Mouse (Mus musculus) heart, embryonic 12.5 days (tissue): ENCODE measurements around the gene Olfr945. TPM values are rescaled to one million over a fixed set of nuclear protein-coding genes. Genes with fewer than 3 reads are reported as not detected.

Experiments
- ATAC-seq: fragments of 200-750 bp; cut with Nextera tagmentation; 2 replicates; pipeline ENCODE4 v1.8.0; 2017; ENCODE audit warnings: moderate TSS enrichment, moderate library complexity; ENCODE audit not compliant: insufficient number of reproducible peaks, low FRiP score
- H3K27ac ChIP-seq: fragments of 300-500 bp; sonication (generic); 2 replicates; pipeline ENCODE4 v1.5.1; 2016; ENCODE audit warnings: mild to moderate bottlenecking, moderate library complexity; ENCODE audit not compliant: poor library complexity, severe bottlenecking
- H3K27me3 ChIP-seq: fragments of 300-500 bp; sonication (generic); replicated peaks from 2 replicates; pipeline ENCODE4 v1.6.1; 2016; ENCODE audit warnings: mild to moderate bottlenecking, moderate library complexity
- H3K36me3 ChIP-seq: fragments of 300-500 bp; sonication (generic); 2 replicates; pipeline ENCODE4 v1.6.1; 2016; ENCODE audit warnings: mild to moderate bottlenecking, moderate library complexity
- H3K4me1 ChIP-seq: fragments of 300-500 bp; sonication (generic); replicated peaks from 2 replicates; pipeline ENCODE4 v1.6.1; 2016; ENCODE audit warnings: mild to moderate bottlenecking
- H3K4me2 ChIP-seq: fragments of 300-500 bp; sonication (generic); 2 replicates; pipeline ENCODE4 v1.6.1; 2016; ENCODE audit warnings: mild to moderate bottlenecking, moderate library complexity
- H3K4me3 ChIP-seq: fragments of 300-500 bp; sonication (generic); 2 replicates; pipeline ENCODE4 v1.5.1; 2016; ENCODE audit warnings: mild to moderate bottlenecking
- H3K9ac ChIP-seq: fragments of 300-500 bp; sonication (generic); 2 replicates; pipeline ENCODE4 v1.6.1; 2016; ENCODE audit warnings: mild to moderate bottlenecking, moderate library complexity
- H3K9me3 ChIP-seq: fragments of 300-500 bp; sonication (generic); replicated peaks from 2 replicates; pipeline ENCODE4 v1.6.1; 2016; ENCODE audit warnings: mild to moderate bottlenecking, moderate library complexity
- WGBS: fragments of 180-500 bp; shearing (Covaris S2); methylation state at CpG from one replicate; pipeline ENCODE4 v1.1.7; 2016; 5-methylcytosine and 5-hydroxymethylcytosine counted together
- polyA plus RNA-seq: library from polyadenylated mRNA; unstranded; fragments of >200 nt; fragmentation: Nextera tagmentation; extraction: Ambion mirVana; gene quantifications from 2 replicates; pipeline ENCODE4 v1.2.1, GENCODE M21; 2016

Gene Olfr945
- polyA plus RNA-seq, result not detected in 2 replicates

GRCm38 (mm10) chr9:39276718-39277117 is at the start of gene Olfr945:
Gene Olfr945 (minus strand): TSS chr9:39276818.
- H3K4me2 ChIP-seq, result no peak within 1 kb of the TSS
- 79% methylated on average over 3 of the region's 3 CpGs for WGBS

GRCm38 (mm10) chr9:39325945-39326344 is 49.3 kb upstream of the Olfr945 start, which contains the start of gene Olfr948:
Gene Olfr948 (minus strand): TSS chr9:39326045.
- no peak within 1 kb of the TSS for H3K4me2 ChIP-seq
- no peak within 1 kb of the TSS for H3K9ac ChIP-seq
- H3K27ac ChIP-seq, result no peak within 1 kb of the TSS
- no peaks in the 10 kb centered on the region for H3K27me3 ChIP-seq
- no peak for ATAC-seq
- no peaks in the 10 kb centered on the region for H3K4me1 ChIP-seq
- H3K4me3 ChIP-seq, result no peak within 1 kb of the TSS
- no peaks in the 10 kb centered on the region for H3K36me3 ChIP-seq
- H3K9me3 ChIP-seq, result 0 out of 2 replicates have a peak, but pooled peaks cover 2% of the 10 kb centered on the region

More at GRCm38 (mm10) chr9:39276718-39277117, at the start of gene Olfr945:
- no peak within 1 kb of the TSS for H3K27ac ChIP-seq
- no peaks in the 10 kb centered on the region for H3K27me3 ChIP-seq
- H3K4me3 ChIP-seq, result no peak within 1 kb of the TSS
- no peak for ATAC-seq
- H3K4me1 ChIP-seq, result no peaks in the 10 kb centered on the region
- H3K9ac ChIP-seq, result no peak within 1 kb of the TSS
- H3K9me3 ChIP-seq, result no peaks in the 10 kb centered on the region
- H3K36me3 ChIP-seq, result no peaks in the 10 kb centered on the region

- H3K27ac ChIP-seq, result no peak overlapping the region
- H3K4me1 ChIP-seq, result no peaks in the 10 kb centered on the region
- no peak overlapping the region for H3K4me2 ChIP-seq
- H3K9ac ChIP-seq, result no peak overlapping the region
- H3K36me3 ChIP-seq, result no peaks in the 10 kb centered on the region
- 73% methylated on average over 2 of the region's 2 CpGs for WGBS
- ATAC-seq, result no peak
- no peaks in the 10 kb centered on the region for H3K9me3 ChIP-seq
- no peaks in the 10 kb centered on the region for H3K27me3 ChIP-seq
- no peak overlapping the region for H3K4me3 ChIP-seq
Observed at GRCm38 (mm10) chr9:39287136-39287535, 10.5 kb upstream of the Olfr945 start.

GRCm38 (mm10) chr9:39249894-39250293 is 26.7 kb downstream of the Olfr945 start, which contains the start of gene Olfr1537:
Gene Olfr1537 (minus strand): TSS chr9:39249994.
- H3K9ac ChIP-seq, result no peak within 1 kb of the TSS
- no peak within 1 kb of the TSS for H3K4me3 ChIP-seq
- no peak for ATAC-seq
- H3K27ac ChIP-seq, result no peak within 1 kb of the TSS
- no peaks in the 10 kb centered on the region for H3K9me3 ChIP-seq
- WGBS, result 78% methylated on average over 1 of the region's 1 CpGs
- H3K4me1 ChIP-seq, result no peaks in the 10 kb centered on the region
- no peaks in the 10 kb centered on the region for H3K36me3 ChIP-seq
- no peak within 1 kb of the TSS for H3K4me2 ChIP-seq
- H3K27me3 ChIP-seq, result no peaks in the 10 kb centered on the region

Other genes starting within 250 kb of the Olfr945 start
- gene Olfr937, start 211.9 kb downstream of the Olfr945 start, polyA plus RNA-seq, result not detected in 2 replicates
- not detected in 2 replicates for gene Olfr938, start 197.9 kb downstream of the Olfr945 start, polyA plus RNA-seq
- not detected in 2 replicates for gene Olfr27, start 148.7 kb downstream of the Olfr945 start, polyA plus RNA-seq
- not detected in 2 replicates for gene Olfr943, start 110.5 kb downstream of the Olfr945 start, polyA plus RNA-seq
- gene Olfr944, start 74.9 kb downstream of the Olfr945 start, polyA plus RNA-seq, result not detected in 2 replicates
- gene Olfr1537, start 26.8 kb downstream of the Olfr945 start, polyA plus RNA-seq, result not detected in 2 replicates
- not detected in 2 replicates for gene Olfr948, start 49.2 kb upstream of the Olfr945 start, polyA plus RNA-seq
- not detected in 2 replicates for gene Olfr951, start 110.6 kb upstream of the Olfr945 start, polyA plus RNA-seq
- gene Olfr952, start 150.3 kb upstream of the Olfr945 start, polyA plus RNA-seq, result not detected in 2 replicates
- gene Olfr954, start 179.9 kb upstream of the Olfr945 start, polyA plus RNA-seq, result not detected in 2 replicates
- not detected in 2 replicates for gene Olfr955, start 195.1 kb upstream of the Olfr945 start, polyA plus RNA-seq
- not detected in 2 replicates for gene Olfr44, start 217.2 kb upstream of the Olfr945 start, polyA plus RNA-seq
- gene Olfr957, start 239.0 kb upstream of the Olfr945 start, polyA plus RNA-seq, result not detected in 2 replicates